Mouse (Mus musculus) gastrocnemius, postnatal 10 days (tissue): ENCODE measurements around the gene Prr15. TPM values are rescaled to one million over a fixed set of nuclear protein-coding genes. Genes with fewer than 3 reads are reported as not detected.

Source experiments
- DNase-seq: peaks from one replicate; pipeline ENCODE4 v3.0.0; 2021; ENCODE audit warnings: mixed read lengths
- long read RNA-seq, 2 experiments: library from polyadenylated mRNA; stranded (forward); transcript quantifications; one replicate each; pipeline ENCODE4 v2.0.0; 2021
- total RNA-seq, 2 experiments: library from RNA; stranded (reverse); gene quantifications; 2 replicates each; pipeline ENCODE4 v1.2.3; 2021

Gene Prr15
- total RNA-seq: 1 to 10 TPM; 1.3 to 1.9 TPM
- long read RNA-seq, experiment 1: 0 reads
- long read RNA-seq, experiment 2: 0 reads

DNA sequence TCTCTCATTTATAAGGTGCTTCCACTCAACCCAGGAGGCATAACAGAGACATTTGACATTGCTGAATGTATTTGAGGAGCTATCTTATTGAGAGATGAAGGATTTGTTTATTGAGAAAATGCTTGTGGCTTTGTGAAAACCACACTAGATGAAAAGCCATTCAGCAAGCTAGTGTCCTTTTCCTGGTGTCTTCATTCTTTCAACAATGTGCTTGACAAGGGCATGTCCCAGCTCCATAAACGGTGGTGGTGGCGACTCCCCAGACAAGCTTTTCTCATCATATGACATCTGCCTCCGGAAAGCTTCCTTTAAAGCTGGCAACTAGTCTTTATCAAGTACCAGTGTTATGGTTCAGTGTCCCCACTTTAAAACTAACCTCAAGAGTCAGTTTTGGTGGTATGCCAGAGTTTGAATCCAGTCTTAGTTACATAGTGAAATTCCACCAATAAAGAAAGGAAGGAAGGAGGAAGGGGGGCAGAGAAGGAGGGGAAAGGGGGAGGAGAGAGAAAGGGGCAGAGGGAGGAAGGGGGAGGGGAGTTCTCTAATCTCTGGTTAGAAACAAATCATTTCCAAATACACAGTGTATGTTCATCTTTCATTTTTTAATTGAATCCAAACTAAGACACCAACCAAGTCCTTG, at the start of gene Prr15:
Gene Prr15 (plus strand): TSS at position 590 of the 640 bp plus-strand sequence.
- DNase-seq: no peak

DNA sequence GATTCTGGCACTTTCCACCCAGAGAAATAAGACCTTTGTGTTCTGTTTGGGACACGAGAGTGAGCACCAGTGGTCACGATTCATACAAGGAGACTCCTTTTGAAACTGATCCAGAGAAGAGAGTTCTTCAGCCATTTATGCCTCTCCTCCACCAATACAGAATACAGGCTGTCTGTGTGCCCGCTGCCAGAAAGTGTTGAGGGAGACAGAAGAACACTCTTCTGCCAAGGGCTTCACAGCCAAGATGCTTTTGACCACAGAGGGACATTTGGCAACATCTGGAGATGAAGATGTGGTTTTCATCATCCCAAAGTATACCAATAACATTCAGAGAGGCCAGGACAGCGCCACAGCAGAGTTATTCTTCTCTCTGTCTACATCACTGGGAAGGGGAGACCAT, 48.4 kb upstream of the Prr15 start:
- DNase-seq: no peak

DNA sequence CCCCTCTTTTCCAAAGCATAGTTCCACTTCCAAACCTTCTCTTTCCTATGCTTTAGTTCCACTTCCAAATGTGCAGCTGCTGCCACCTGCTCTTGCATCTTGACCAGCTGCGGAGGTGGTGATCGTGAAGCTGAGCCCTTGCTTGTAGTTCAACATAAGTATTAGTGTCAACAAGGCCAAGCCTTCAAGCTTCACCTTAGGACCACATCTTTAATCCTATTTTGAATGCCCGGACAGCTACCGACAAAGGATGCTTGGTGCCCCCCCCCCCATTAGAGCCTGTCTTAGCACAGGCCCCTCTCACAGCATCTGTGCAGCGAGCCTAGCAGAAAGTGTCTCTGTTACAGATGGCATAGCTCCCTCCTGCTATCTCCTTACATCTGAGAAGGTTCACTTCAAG, 47.8 kb upstream of the Prr15 start:
- DNase-seq: no peak

DNA sequence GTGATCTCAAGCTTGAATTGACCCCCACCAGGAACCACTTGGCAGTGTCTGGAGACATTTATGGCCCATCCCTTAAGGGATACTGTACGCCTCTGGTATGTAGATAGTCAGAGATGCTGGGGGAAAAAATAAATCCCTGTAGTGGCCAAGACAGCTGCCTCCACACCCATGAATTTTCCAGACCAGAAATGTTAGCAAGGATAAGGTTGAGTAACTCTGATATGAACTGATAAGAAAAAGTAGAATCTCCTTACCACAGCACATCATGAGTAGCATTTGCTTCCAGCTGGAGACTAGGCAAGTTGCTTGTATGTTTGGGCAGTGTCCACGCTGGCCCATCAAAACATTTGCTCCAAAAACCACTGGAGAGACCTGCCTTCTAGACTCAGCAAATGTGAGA, 47.0 kb upstream of the Prr15 start:
- DNase-seq: no peak

DNA sequence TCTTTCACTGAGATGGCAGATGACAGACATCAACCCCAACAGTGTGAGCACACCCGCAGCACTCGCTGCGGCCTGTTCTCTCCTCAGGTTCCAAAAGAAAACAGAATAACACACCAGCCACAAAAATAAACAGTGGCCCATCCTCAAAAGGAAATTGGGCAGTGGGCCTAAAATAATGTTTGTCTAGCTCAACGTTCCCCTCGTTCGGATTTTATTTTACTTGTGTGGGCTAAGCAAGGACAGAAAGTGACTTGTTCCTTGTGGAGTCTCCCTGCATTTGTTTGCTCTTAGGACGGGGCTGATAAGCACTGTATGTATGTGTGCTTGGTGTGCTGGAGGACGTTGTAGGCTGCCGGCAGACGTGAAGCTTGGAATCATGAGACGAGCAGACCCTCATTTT, 46.2 kb upstream of the Prr15 start:
- DNase-seq: no peak

DNA sequence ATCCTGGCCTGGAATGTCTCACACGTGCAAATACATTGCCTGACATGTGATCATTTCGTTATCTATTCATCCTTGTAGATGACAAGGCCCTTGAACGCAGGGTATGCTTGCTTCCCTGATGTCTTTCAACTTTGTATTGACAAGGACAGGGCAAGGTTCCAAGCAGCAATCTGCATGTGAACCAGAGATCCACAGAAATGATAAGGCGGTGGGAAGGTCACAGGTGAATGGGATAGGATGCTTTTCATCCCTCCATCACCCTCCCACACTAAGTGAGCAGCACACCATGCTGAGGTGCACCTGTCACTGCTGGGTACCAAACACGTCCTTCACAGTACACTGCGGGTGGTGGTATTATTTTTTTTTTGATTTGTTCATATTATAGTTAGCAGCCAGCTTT, 45.4 kb upstream of the Prr15 start:
- no peak for DNase-seq

DNA sequence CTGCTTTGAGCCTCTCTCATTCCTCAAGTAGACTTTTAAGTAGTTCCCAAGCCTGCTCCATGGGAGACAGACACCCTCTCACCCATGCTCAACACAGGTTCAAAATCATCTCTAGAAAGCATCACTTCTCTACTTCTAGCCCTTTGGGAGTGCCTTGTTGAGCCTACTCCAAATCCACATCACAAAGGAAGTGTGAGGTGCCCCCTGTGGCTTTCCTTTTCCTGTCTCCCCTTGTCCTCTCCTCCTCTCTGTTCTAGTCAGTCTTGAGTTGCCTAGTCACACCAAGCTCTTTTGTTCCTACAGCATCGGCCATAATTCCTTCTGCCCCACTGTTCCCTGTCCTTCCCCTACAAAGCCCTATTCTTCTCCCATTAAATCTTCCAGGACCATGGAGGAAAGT, 42.3 kb upstream of the Prr15 start:
- no peak for DNase-seq

DNA sequence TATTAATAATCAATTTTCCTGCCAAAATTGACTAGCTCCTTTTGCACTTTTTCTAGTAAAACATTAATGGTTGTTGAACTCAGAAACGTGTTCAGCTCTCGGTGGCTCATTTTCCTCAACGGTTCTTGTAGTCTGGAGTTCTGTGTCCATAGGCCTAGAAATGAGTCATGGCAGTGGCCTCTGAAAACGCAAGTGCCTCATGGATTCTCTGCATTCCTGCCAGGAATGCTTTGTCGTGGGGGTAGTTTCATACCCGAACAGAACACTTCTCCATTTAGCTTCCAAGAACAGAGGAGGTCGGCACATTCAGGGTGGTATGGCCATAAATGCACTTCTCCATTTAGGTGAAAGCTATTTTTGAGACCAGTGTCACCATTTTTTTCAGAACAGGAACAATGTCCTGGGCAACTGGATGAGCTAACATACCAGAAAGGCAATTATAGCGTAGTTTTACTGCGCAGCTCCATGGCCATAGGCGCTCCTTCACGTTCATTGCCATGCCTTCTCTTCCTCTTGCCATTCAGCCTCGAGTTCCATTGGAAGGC, 41.4 kb upstream of the Prr15 start:
- no peak for DNase-seq

DNA sequence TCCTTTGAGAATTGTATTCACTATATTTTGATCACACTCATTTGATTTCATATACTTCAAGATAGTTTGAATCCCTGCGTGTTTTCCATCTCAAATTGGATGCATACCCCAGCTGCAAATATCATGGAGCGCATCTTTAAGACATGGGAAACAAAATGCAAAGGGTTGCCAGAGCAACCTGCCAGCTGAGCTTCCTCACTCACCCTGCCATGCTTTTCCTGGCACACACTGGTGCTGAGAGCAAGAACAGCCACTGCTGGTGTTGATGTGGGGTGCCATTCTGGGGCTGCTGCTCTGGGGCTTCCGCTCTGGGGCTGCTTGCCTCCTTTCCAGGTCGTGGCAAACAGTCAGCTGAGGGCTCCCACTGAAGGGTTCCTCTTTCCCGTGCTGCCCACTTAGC, 38.8 kb upstream of the Prr15 start:
- DNase-seq: no peak

GRCm38 (mm10) chr6:54289774-54290500, 35.7 kb upstream of the Prr15 start:
- no peak for DNase-seq

DNA sequence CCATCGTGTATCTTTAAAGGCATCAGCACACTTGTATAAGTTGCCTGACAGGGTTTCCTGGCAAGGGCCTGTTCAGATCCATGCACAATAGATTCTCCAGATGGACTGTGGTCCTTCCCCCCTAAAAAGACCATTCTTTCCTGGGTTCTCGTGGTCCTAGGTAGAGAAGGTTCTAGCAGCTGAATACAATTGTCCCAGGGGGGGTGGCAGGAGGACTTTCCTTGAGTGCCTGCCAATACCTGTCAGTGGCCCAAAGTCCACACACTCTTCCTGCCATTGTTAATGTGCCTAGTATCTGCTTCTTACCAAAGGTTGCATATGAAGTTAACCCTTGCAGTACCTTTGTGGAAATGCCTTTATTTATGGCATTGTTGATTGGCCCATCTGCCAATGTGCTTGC, 28.4 kb upstream of the Prr15 start:
- no peak for DNase-seq

DNA sequence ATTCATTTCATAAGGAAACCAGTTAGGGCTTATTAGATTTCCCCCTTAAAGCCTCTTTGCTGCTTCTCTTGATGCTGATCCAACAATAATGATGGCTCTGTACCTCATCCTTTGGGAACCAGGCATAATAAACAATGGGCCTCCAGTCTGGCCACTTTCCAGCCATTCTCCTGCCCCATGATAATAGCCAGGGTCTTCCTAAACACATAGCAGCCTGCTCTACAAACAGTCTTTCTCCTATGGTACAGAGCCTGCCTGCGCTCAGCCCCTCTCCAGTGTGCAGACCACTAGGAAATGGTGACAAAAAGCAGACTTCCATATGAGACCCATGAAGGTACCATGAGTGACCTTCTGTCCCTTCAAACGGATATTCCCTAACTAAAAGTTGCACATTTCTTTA, 26.2 kb upstream of the Prr15 start:
- DNase-seq: no peak

GRCm38 (mm10) chr6:54305777-54306176, 19.9 kb upstream of the Prr15 start:
- DNase-seq: no peak

- DNase-seq: no peak
Measured at GRCm38 (mm10) chr6:54313071-54313470, 12.6 kb upstream of the Prr15 start.

GRCm38 (mm10) chr6:54318618-54319017, 7.0 kb upstream of the Prr15 start:
- DNase-seq: no peak

DNA sequence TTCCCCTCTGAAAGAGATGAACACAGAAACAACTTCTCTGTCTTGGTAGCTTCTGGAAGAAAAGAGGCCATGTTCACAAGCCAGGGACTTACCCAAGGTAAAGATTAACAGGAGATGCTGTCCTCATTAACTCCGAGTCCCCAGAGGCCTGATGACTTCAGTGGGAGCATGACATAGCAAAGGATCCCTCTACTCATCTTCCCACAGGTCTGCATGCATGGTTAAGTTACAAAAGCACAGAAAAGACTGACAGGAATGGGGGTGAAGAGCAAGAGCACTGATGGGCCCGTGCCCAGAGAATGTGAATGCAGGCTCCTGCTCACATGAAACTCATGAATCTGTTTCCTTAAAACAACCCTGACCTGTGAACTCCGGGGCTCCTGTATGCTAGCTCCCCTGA, 6.4 kb upstream of the Prr15 start:
- no peak for DNase-seq

DNA sequence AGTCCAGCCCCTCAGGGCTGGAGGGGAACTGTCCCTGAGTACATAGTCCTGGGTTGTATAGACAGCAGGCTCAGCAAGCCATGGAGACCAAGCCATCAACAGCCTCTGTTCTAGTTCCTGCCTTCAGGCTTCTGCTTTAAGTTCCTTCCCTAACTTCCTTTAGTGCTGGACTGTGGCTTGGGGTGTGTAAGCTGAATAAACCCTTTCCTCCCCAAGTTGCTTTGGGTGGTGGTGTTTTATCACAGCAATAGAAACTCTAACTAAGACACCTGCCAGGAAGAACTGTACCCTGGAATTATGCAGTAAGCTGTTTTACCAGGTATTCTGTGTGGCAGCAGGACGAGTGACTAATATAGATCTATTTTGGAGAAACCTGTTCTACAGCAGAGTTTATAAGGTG, 5.4 kb upstream of the Prr15 start:
- no peak for DNase-seq

DNA sequence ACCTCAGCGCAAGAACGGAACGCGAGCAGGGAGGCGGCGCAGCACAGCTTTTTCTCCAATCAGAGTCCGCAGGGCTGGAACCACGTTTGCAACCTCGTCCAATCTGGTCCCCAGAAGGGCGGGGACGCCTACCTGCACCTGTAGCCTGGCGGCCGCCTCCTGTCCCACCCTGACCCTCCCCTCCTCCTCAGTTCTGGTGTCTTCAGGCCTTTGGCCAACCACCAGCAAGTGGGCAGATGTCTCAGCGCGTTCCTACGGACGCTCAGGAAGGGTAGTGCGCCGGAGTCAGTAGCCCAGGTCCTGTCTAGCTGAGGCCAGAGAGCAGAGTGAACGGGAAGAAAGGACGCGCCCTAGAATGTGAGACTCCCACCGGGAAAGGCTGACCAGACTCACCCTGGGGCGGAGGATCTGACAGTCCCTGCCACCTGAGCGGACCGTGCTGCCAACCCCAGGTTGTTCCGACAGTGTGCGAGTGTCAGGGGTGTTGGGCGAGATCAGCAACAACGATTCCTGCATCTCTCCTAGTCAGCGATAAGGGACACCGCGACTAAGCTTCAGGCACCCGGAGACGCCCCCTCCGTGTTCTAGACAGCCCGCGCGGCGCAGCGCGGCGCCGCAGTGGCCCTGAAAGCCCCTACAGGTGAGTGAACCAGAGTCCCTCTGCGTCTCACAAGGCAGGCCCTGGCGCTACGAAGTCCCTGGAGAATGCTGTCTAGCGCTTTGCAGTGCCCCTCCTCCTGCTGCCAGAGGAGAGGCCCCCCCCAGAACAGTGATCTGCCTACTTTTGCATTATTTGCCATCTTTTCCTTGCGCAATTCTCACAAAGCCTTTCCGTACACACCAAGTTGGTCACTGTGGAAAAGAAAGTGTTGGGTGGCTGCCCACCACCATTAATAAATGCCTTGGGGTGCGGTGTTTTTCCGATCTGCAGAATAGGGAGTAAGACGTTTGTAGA, 1.3 kb downstream of the Prr15 start:
- DNase-seq: peak; percentile 44

- DNase-seq: peak; percentile 60
Measured at GRCm38 (mm10) chr6:54327626-54328003, 2.0 kb downstream of the Prr15 start.

GRCm38 (mm10) chr6:54328783-54329182, 3.1 kb downstream of the Prr15 start:
- no peak for DNase-seq

DNA sequence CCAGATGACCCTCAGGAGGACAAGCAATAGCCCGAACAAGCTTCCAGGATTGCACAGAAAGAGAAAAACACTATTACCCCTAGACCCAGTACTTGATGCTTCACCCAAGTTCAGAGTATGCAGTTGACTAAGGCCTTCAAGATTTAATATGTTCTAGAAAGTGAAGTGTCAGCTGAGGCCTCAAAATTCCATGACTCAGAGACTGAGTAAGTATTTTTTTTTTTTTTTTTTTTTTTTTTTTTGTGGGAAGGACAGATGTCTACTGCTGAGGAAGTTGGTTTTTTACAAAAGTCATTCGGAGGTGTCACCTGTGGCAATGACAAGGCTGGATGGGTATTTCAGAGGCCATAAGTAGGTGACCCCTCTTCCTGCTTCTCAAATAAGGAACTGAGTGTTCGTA, 4.0 kb downstream of the Prr15 start:
- DNase-seq: no peak

DNA sequence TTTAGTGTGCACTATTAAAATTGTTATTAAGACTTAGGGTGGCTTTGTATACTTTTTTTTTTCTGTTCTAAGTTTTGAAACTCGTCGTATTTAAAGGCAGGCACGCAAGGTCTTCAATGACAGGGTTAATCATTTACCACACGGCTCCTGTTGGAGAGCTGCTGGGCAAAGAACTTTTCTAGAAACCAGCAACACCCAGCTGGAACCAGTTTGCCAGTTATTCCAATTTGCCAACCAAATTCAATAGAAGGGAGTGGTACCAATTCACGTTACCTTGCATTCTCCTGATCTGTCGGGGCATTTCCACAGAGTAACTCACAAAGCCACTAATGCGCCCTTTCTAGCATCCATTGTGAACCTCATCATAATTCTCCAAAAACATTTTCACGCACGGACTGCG, 4.5 kb downstream of the Prr15 start:
- no peak for DNase-seq

DNA sequence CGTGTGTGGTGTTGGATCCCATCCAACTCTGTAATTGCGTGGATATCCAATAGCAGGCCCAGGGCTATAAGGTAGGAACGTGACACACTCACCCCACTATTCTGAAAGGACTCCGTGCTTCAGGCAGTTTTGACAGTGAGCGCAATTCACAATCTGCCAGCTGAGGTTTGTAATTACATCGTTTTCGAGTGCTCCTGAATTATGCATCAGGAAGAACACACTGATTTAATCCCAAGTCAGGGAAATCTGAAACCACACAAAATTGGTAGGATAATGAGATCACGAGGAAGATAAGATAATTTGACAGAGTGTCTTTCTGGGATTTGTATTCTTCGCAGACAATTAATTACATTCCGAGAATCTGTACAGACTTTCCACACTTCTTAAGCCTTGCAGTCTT, 6.1 kb downstream of the Prr15 start:
- DNase-seq: no peak
